Mouse (Mus musculus) forebrain, embryonic 11.5 days (tissue): ENCODE results near the gene Wasf2. TPM values are rescaled to one million over a fixed set of nuclear protein-coding genes. Genes with fewer than 3 reads are reported as not detected.

ENCODE experiments used
- ATAC-seq: fragments of 200-750 bp; cut with Nextera tagmentation; replicated peaks from 2 replicates; pipeline ENCODE4 v1.8.0; 2017; ENCODE audit warnings: moderate TSS enrichment; ENCODE audit not compliant: low FRiP score
- DNase-seq: peaks from one replicate; pipeline ENCODE4 v3.0.0-alpha.2; 2017; ENCODE audit warnings: low spot score
- H3K27ac ChIP-seq: fragments of 300-500 bp; sonication (generic); 2 replicates; pipeline ENCODE4 v1.5.1; 2014; ENCODE audit warnings: low read depth, low read length
- H3K27me3 ChIP-seq: fragments of 300-500 bp; sonication (generic); 2 replicates; pipeline ENCODE4 v1.6.1; 2014; ENCODE audit warnings: mild to moderate bottlenecking, low read length, mixed read lengths; ENCODE audit not compliant: control insufficient read depth, insufficient read depth
- H3K36me3 ChIP-seq: fragments of 300-500 bp; sonication (generic); 2 replicates; pipeline ENCODE4 v1.6.1; 2014; ENCODE audit warnings: mild to moderate bottlenecking, low read length, moderate library complexity, mixed read lengths; ENCODE audit not compliant: control insufficient read depth, insufficient read depth
- H3K4me1 ChIP-seq: fragments of 300-500 bp; sonication (generic); replicated peaks from 2 replicates; pipeline ENCODE4 v1.6.1; 2014; ENCODE audit warnings: low read length, mixed read lengths; ENCODE audit not compliant: control insufficient read depth, insufficient read depth
- H3K4me2 ChIP-seq: fragments of 300-500 bp; sonication (generic); 2 replicates; pipeline ENCODE4 v1.6.1; 2014; ENCODE audit warnings: low read depth, mild to moderate bottlenecking, low read length, moderate library complexity, mixed read lengths; ENCODE audit not compliant: severe bottlenecking
- H3K4me3 ChIP-seq: fragments of 300-500 bp; sonication (generic); 2 replicates; pipeline ENCODE4 v1.5.1; 2014; ENCODE audit warnings: low read depth, low read length
- H3K9ac ChIP-seq: fragments of 300-500 bp; sonication (generic); 2 replicates; pipeline ENCODE4 v1.6.1; 2014; ENCODE audit warnings: low read length
- H3K9me3 ChIP-seq: fragments of 300-500 bp; sonication (generic); 2 replicates; pipeline ENCODE4 v1.6.1; 2016; ENCODE audit warnings: low read length, mixed read lengths; ENCODE audit not compliant: control insufficient read depth
- WGBS: fragments of 180-500 bp; shearing (Covaris S2); extraction: QIAGEN DNeasy Blood & Tissue Kit; methylation state at CpG from one replicate; pipeline ENCODE4 v1.1.7; 2014; 5-methylcytosine and 5-hydroxymethylcytosine counted together
- polyA plus RNA-seq: library from polyadenylated mRNA; unstranded; fragments of >200 nt; fragmentation: Nextera tagmentation; extraction: Ambion mirVana; gene quantifications from 2 replicates; pipeline ENCODE4 v1.2.1, GENCODE M21; 2014

Gene Wasf2
- polyA plus RNA-seq = 28.8 and 33.2 TPM in 2 replicates

DNA sequence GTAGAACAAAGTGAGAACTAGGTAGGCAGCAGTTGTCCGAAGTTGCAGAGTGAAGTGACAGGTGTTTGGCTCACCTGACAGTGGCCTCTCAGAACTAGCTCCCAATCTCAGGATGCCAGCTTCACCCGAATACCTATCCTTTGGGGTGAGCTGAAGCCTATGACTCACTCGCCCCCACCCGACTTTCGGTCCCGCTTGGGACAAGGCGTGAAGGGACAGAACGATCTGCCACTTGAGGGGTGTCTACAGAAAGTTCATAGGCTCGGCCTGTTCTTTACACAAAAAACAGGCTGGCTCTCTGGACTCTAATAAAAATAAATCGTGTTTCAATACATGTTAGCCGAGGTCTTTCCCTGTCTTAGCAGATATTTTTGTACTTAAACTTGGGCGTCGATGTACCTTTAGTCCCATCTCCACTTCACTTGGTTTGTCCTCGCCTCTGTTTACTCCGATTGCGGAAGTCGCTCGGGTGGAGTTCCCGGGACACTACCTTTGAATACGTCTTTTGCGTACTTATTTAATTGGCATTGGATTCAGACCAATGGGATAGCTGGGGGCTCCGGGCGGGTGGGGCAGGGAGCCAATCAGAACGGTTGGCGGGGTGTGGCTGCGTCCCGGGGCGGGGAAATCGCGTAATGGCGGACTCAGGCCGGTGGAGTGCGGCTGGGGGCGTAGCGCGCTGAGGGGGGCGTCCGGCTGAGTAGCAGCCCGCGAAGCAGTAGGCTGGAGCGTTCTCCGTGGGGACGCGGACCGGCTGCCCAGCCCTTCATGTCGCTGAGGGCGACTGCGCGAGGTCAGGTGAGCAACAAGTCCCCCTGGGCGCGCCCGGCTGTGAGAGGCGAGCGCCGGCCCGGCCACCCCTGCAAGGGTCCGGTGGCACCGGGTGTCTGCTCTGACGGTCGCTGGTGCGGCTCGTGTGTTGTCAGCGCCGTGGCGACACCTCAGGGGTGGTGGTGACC, at the start of gene Wasf2:
Gene Wasf2 (plus strand): TSS at position 575 of the 959 bp plus-strand sequence.
- 0 out of 2 replicates have a peak within 1 kb of the TSS, but pooled peaks have one; percentile 37 for H3K27ac ChIP-seq
- H3K4me3 ChIP-seq = peak within 1 kb of the TSS; percentile 97
- H3K9me3 ChIP-seq = no peaks in the 10 kb centered on the region; the same call in 1 of the 2 replicates
- H3K27me3 ChIP-seq = no peaks in the 10 kb centered on the region
- peak within 1 kb of the TSS; percentile 84 for H3K9ac ChIP-seq
- ATAC-seq = peak; percentile 95
- H3K36me3 ChIP-seq = no peaks in the 10 kb centered on the region
- peaks cover 7% of the 10 kb centered on the region; the same call in 1 of the 2 replicates for H3K4me1 ChIP-seq
- peak; percentile 97 for DNase-seq
- under 1% methylated on average over 62 of the region's 65 CpGs for WGBS
- H3K4me2 ChIP-seq = peak within 1 kb of the TSS; percentile 64

DNA sequence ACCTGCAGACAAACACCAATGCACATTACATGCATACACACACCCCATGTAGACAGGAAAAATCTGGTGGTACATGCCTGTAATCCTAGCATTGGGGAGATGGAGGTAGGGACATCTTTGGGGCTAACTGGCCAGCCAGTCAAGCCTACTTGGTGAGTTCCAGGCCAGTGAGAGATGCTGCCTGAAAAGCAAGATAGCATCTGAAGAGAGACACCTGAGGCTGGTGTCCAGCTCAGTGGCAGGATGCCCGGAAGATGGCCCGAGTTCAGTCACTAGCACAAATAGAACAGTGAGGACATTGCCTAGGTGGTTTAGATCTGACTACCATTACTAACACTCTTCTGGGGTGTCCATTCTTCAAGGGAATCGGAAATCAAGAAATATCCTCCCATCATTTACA, 49.4 kb upstream of the Wasf2 start:
- ATAC-seq = no peak
- Histone ChIP-seq H3K27me3 (peaks cover 8% of the 10 kb centered on the region; the same call in 1 of the 2 replicates), H3K36me3 (no peaks in the 10 kb centered on the region; the same call in 1 of the 2 replicates), H3K4me1 (peaks cover 10% of the 10 kb centered on the region), H3K9ac (no peak overlapping the region), H3K27ac (no peak overlapping the region), H3K4me2 (no peak overlapping the region), H3K4me3 (no peak overlapping the region), H3K9me3 (no peaks in the 10 kb centered on the region)
- DNase-seq = no peak
- 89% methylated on average over 3 of the region's 3 CpGs for WGBS

- no peak overlapping the region for H3K27ac ChIP-seq
- no peaks in the 10 kb centered on the region for H3K9me3 ChIP-seq
- DNase-seq (no peak), ATAC-seq (no peak)
- peaks cover 13% of the 10 kb centered on the region for H3K4me1 ChIP-seq
- WGBS = 95% methylated on average over 6 of the region's 6 CpGs
- no peak overlapping the region for H3K9ac ChIP-seq
- peaks cover 8% of the 10 kb centered on the region for H3K27me3 ChIP-seq
- H3K4me2 ChIP-seq = no peak overlapping the region
- H3K4me3 ChIP-seq = no peak overlapping the region
- H3K36me3 ChIP-seq = no peaks in the 10 kb centered on the region; the same call in 1 of the 2 replicates
Observed at GRCm38 (mm10) chr4:133082216-133082773, 48.0 kb upstream of the Wasf2 start.

DNA sequence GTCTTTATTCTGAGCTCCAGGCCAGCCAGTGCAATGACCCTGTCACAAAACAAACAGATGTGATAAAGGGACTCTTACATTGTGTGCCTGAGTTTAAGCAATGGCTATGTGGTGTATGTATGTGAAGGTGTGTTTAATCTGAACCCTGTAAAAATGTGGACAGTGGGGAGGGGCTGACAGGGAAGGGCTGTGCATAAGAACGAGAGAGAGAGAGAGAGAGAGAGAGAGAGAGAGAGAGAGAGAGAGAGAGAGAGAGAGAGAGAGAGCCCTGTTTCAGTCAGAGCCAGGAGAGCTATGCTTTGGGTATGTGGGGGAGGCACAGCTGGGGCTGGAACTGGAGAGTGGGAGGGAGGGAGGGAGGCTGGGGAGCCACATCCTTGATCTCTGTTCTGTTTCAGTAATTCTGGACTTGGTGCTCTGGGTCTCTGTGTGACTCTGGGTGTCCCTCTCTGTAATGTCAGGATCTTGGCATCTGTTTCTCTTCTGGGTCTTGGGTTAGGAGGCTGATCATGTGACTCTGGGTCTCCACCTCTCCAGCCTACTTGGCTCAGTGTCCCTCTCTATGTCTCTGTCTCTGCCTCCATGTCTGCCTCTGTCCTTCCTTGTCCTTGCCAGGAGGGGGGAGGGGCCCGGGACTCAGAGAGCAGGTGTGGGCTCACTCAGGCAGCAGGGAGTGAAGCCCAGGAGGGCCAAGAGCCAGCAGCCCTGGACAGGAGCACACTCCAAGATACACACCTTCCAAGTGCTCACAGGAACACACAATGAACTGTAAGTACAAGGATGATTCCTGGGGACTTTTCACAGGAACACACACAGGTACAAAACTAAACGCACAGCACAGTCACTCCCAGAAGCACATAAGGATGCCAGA, 46.1 kb upstream of the Wasf2 start:
- no peak overlapping the region for H3K9ac ChIP-seq

DNA sequence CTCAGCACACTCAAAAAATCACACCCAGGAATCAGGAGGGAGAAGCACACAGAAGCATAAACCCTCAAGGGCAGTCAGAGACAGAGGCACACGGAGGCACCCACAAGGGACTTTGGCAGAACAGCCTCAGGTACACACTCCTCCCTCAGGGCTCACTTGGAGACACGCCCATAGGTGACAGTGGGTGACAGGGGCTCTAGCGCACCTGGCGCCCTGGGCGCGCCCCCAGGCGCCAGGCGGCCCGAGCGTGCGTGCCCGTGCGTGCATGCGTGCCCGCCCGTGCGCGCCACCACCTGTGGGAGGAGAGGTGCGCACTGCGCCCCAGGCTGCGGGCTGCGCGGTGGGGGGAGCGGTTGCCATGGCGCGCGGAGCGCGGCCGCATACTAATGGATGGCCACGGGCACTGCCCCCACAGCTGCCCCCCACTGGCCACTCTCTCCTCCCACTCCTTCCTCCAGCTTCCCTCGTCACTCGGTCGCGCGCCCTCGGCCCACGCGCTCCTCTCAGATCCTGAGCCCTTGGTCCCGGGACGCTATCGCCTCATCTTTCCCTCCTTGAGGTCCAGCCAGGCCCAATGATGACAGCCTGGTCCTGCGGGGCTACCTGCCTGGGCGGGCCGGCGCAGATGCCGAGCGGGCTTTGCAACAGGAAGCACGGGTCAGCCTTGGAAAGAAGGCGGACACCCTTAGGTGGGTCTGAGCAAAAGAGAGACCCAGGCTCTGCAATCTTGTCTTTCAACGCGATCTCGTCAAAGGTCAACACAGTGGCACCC, 45.1 kb upstream of the Wasf2 start:
- Histone ChIP-seq H3K9me3 (no peaks in the 10 kb centered on the region), H3K36me3 (no peaks in the 10 kb centered on the region), H3K4me1 (peaks cover 13% of the 10 kb centered on the region), H3K4me2 (peak overlapping the region; percentile 79), H3K4me3 (peak overlapping the region; percentile 29), H3K27ac (no peak overlapping the region), H3K9ac (peak overlapping the region; percentile 37), H3K27me3 (peaks cover 8% of the 10 kb centered on the region)
- ATAC-seq = 0 out of 2 replicates have a peak, but pooled peaks have one; percentile 45
- no peak for DNase-seq
- WGBS = 1% methylated on average over 53 of the region's 53 CpGs

More for the DNA sequence above, 46.1 kb upstream of the Wasf2 start:
- DNase-seq (no peak), ATAC-seq (no peak)
- Histone ChIP-seq H3K9me3 (no peaks in the 10 kb centered on the region), H3K27ac (no peak overlapping the region), H3K36me3 (no peaks in the 10 kb centered on the region), H3K27me3 (peaks cover 8% of the 10 kb centered on the region), H3K4me2 (no peak overlapping the region), H3K4me3 (no peak overlapping the region), H3K4me1 (peaks cover 13% of the 10 kb centered on the region)
- 33% methylated on average over 3 of the region's 3 CpGs for WGBS

DNA sequence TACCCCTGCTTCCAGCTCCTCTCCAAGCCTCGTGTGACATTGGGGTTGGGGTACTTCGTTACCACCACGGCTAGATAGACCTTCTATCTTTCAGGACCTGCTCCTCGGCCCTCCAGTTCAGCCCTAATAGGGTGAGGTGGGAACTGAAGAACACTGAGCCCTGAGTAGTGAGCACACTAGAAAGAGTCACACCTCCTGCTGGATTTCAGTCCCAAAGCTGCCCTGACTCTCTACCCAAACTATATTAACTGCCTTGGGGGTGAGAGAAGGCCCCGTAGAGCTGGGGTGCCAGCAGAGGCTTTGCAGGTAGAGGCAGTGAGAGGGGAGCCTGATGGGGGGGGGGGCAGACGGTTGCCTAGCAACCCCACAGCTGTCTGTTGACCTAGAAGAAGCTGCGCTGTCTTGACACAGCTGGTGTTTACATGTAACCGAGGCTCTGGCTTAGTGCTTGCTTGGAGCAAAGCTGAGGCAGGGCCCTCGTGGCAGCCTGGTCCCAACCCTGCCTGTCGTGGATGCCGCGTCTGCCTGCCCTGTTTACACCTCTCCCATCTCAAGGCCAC, 44.4 kb upstream of the Wasf2 start:
- Histone ChIP-seq H3K4me3 (no peak overlapping the region), H3K9ac (no peak overlapping the region; the same call in 1 of the 2 replicates), H3K9me3 (no peaks in the 10 kb centered on the region), H3K4me2 (peak overlapping the region; percentile 79), H3K36me3 (no peaks in the 10 kb centered on the region), H3K27me3 (peaks cover 8% of the 10 kb centered on the region), H3K4me1 (peaks cover 17% of the 10 kb centered on the region), H3K27ac (no peak overlapping the region)
- peak; percentile 37; the same call in 1 of the 2 replicates for ATAC-seq
- DNase-seq = no peak
- WGBS = 11% methylated on average over 12 of the region's 12 CpGs

DNA sequence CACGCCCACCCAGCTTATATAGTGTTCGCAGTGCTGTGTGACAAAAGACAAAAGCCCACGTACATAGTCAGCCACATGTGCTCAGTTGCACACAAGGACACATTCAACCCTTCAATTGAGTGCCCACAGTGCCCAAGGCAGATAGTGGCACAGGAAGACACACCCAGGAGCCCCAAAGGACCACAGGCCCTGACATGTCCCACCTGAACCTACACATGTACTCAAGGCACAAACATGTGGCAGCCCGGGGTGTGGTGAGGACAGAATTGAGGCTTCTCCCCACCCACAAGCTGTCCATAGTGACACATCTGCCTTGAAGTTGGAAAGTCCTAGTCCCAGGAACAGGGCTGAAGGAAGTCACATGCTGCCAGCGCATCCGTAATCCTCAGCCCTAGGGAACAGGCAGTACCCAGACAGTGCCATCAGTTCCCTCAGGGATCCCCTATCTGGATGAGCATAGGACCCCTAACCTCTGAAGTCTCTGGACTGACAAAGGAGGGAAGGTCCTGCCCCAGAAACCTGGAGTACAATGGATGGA, 43.1 kb upstream of the Wasf2 start:
- Histone ChIP-seq H3K27ac (no peak overlapping the region), H3K27me3 (peaks cover 8% of the 10 kb centered on the region), H3K9ac (no peak overlapping the region), H3K4me3 (no peak overlapping the region), H3K9me3 (no peaks in the 10 kb centered on the region), H3K4me2 (no peak overlapping the region), H3K36me3 (no peaks in the 10 kb centered on the region), H3K4me1 (peaks cover 17% of the 10 kb centered on the region)
- ATAC-seq (no peak), DNase-seq (no peak)
- 92% methylated on average over 6 of the region's 6 CpGs for WGBS
